ENCODE assay signal across 18 mouse cellular contexts in the genomic region with DNA sequence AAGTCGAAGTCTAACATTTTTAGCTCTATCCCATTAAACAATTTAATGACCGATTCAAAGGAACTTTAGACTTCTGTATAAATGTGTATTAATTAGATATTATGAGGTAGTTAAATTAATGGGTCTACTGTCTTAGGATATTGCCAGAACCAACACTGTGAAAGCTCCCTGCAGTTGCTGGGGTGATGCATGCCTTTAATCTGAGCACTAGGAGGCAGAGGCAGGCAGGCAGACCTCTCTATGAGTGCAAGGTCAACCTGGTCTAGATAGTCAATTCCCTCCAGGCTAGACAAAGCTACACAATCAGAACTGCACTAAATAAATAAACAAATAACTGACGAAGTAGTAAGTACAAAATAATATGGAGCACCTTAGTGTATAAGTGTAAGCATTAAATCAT. TPM values are rescaled to one million over a fixed set of nuclear protein-coding genes. Genes with fewer than 3 reads are reported as not detected.
DNase-seq lines count a peak whose midpoint lies in the region; TF ChIP-seq lines count a peak whose summit lies in the region.
"Had no signal": no experiment of that assay in that cellular context is flagged by ENCODE, and none has a peak within 500 bp of the region (broad histone marks: within the 10 kb centered on the region; RNA-seq: fewer than 3 reads in every experiment).

No protein-coding gene starts in this region.

- no peaks in the 10 kb centered on the region for H3K9me3 ChIP-seq in MEL (replicated peaks; ENCODE audit: insufficient read depth, low read length)
- H3K9me3 ChIP-seq: heart, embryonic 13.5 days; hindbrain, embryonic 10.5 days; intestine, embryonic 15.5 days; midbrain, embryonic 15.5 days; neural tube, embryonic 13.5 days had no signal

- no peak overlapping the region for H3K27ac ChIP-seq in heart, adult 2 months
- no peak overlapping the region for H3K27ac ChIP-seq in MEL (ENCODE audit: control insufficient read depth, low read depth, low read length)
- no peak overlapping the region for H3K27ac ChIP-seq in thymus, adult 2 months (ENCODE audit: control insufficient read depth, insufficient read depth, low read length)
- H3K27ac ChIP-seq: heart, embryonic 13.5 days; hindbrain, embryonic 10.5 days; intestine, embryonic 15.5 days; macrophage; midbrain, embryonic 15.5 days; neural tube, embryonic 13.5 days had no signal

- WGBS in heart, adult 2 months = 75% methylated on average over 3 of the region's 3 CpGs
- 73% methylated on average over 3 of the region's 3 CpGs for WGBS in lung, adult 2 months
- 87% methylated on average over 3 of the region's 3 CpGs for WGBS in thymus, adult 2 months

- H3K9ac ChIP-seq in heart, adult 2 months (ENCODE audit: low read depth, low read length) = no peak overlapping the region
- no peak overlapping the region for H3K9ac ChIP-seq in MEL (ENCODE audit: control insufficient read depth, low read depth, low read length, poor library complexity, severe bottlenecking)
- H3K9ac ChIP-seq: forebrain, postnatal 0 days; heart, embryonic 13.5 days; intestine, embryonic 15.5 days; midbrain, embryonic 15.5 days; neural tube, embryonic 13.5 days had no signal

- TF ChIP-seq EP300 in heart, adult 2 months (IDR thresholded peaks at IDR 0.05; ENCODE audit: insufficient read depth, low read depth, low read length) = no peak
- TF ChIP-seq EP300 in MEL (IDR thresholded peaks at IDR 0.05; ENCODE audit: low read depth in 1 of 2, low read length in 2 of 2) = no peak

- no peaks in the 10 kb centered on the region for H3K79me2 ChIP-seq in heart, adult 2 months (replicated peaks; ENCODE audit: control insufficient read depth, insufficient read depth, low read length)
- H3K79me2 ChIP-seq in MEL (ENCODE audit: control insufficient read depth, insufficient read depth, low read length, poor library complexity) = peaks cover 26% of the 10 kb centered on the region

- H3K27me3 ChIP-seq in heart, adult 2 months (ENCODE audit: control insufficient read depth, insufficient read depth, low read length) = no peaks in the 10 kb centered on the region
- H3K27me3 ChIP-seq in MEL (ENCODE audit: control insufficient read depth in 1 of 2, insufficient read depth in 2 of 2, low read length in 2 of 2) = no peaks in the 10 kb centered on the region
- peaks cover 7% of the 10 kb centered on the region; the same call in 1 of the 2 replicates for H3K27me3 ChIP-seq in thymus, adult 2 months (ENCODE audit: control insufficient read depth, insufficient read depth, low read length)
- H3K27me3 ChIP-seq: heart, embryonic 13.5 days; intestine, embryonic 15.5 days; midbrain, embryonic 15.5 days; neural tube, embryonic 13.5 days had no signal

- no peak overlapping the region for H3K4me3 ChIP-seq in heart, adult 2 months
- no peak overlapping the region for H3K4me3 ChIP-seq in lung, adult 2 months (replicated peaks; ENCODE audit: extremely low read depth, low read depth, low read length)
- H3K4me3 ChIP-seq in MEL (ENCODE audit: control insufficient read depth in 1 of 2, insufficient read depth in 1 of 2, low read depth in 2 of 2, low read length in 2 of 2) = peak overlapping the region in 1 of 2 experiments; percentile 28; a peak in 1 of 4 replicates
- no peak overlapping the region for H3K4me3 ChIP-seq in thymus, adult 2 months (ENCODE audit: control insufficient read depth, insufficient read depth, low read length)
- H3K4me3 ChIP-seq: heart, embryonic 13.5 days; hindbrain, embryonic 10.5 days; intestine, embryonic 15.5 days; midbrain, embryonic 15.5 days; neural tube, embryonic 13.5 days had no signal

- TF ChIP-seq POLR2A in heart, adult 2 months (IDR thresholded peaks at IDR 0.05; ENCODE audit: insufficient read depth, low read depth, low read length) = no peak
- no peak for TF ChIP-seq POLR2A in lung, adult 2 months (IDR thresholded peaks at IDR 0.05; ENCODE audit: borderline replicate concordance, extremely low read depth, low read depth, low read length)
- TF ChIP-seq POLR2A in MEL (IDR thresholded peaks at IDR 0.05; ENCODE audit: control insufficient read depth in 1 of 2, insufficient read depth in 1 of 2, low read depth in 1 of 2, low read length in 2 of 2, poor library complexity in 1 of 2) = no peak
- TF ChIP-seq POLR2A in thymus, adult 2 months (IDR thresholded peaks at IDR 0.05; ENCODE audit: control insufficient read depth, extremely low read depth, insufficient read depth, low read length, poor library complexity) = no peak

- H3K4me1 ChIP-seq in heart, adult 2 months (ENCODE audit: control insufficient read depth, insufficient read depth, low read length) = no peaks in the 10 kb centered on the region
- H3K4me1 ChIP-seq in lung, adult 2 months (ENCODE audit: control insufficient read depth, insufficient read depth, low read length) = peaks cover 4% of the 10 kb centered on the region
- H3K4me1 ChIP-seq in MEL (ENCODE audit: control insufficient read depth in 1 of 2, insufficient read depth in 2 of 2, low read length in 2 of 2) = peaks cover 8 to 11% of the 10 kb centered on the region in 2 experiments
- 0 out of 2 replicates have a peak, but pooled peaks cover 5% of the 10 kb centered on the region for H3K4me1 ChIP-seq in thymus, adult 2 months (replicated peaks; ENCODE audit: control insufficient read depth, insufficient read depth, low read length)
- H3K4me1 ChIP-seq: intestine, embryonic 15.5 days had no signal

- H3K36me3 ChIP-seq in heart, adult 2 months (ENCODE audit: control insufficient read depth, insufficient read depth, low read length) = no peaks in the 10 kb centered on the region
- peaks cover 2 to 19% of the 10 kb centered on the region in 2 experiments; a peak in 3 of 4 replicates for H3K36me3 ChIP-seq in MEL (ENCODE audit: control insufficient read depth in 1 of 2, insufficient read depth in 2 of 2, low read length in 2 of 2)
- H3K36me3 ChIP-seq in thymus, adult 2 months (ENCODE audit: control insufficient read depth, insufficient read depth, low read length) = no peaks in the 10 kb centered on the region
- H3K36me3 ChIP-seq: heart, embryonic 13.5 days; hindbrain, embryonic 10.5 days; intestine, embryonic 15.5 days; midbrain, embryonic 15.5 days; neural tube, embryonic 13.5 days had no signal

- intact Hi-C loops in heart, adult 2 months (cut with DNase I) = loop anchor here (10.0 kb wide), 1 partner anchor 98 kb away; no protein-coding TSS in a partner anchor

- TF ChIP-seq RAD21 in MEL (IDR thresholded peaks at IDR 0.05; ENCODE audit: low read depth, low read length) = peak; percentile 18

- TF ChIP-seq CTCF in heart, adult 2 months (IDR thresholded peaks at IDR 0.05) = peak; percentile 23
- TF ChIP-seq CTCF in lung, adult 2 months (IDR thresholded peaks at IDR 0.05; ENCODE audit: insufficient read depth, low read length) = peak; percentile 23; the same call in 1 of the 2 replicates
- TF ChIP-seq CTCF in MEL (IDR thresholded peaks at IDR 0.05 in 2 of 3, conservative IDR thresholded peaks at IDR 0.05 in 1 of 3; ENCODE audit: control insufficient read depth in 1 of 3, insufficient read depth in 1 of 3, low read depth in 2 of 3, low read length in 3 of 3, poor library complexity in 1 of 3, severe bottlenecking in 1 of 3) = peak in 2 of 3 experiments; percentile 9 to 35; a peak in 2 of 6 replicates
- no peak for TF ChIP-seq CTCF in thymus, adult 2 months (IDR thresholded peaks at IDR 0.05; ENCODE audit: borderline replicate concordance, control insufficient read depth, extremely low read depth, insufficient read depth, low read length, poor library complexity)

- no peak for DNase-seq in heart, adult 2 months
- DNase-seq in heart, adult 9 months (ENCODE audit: low spot score in 2 of 2) = no peak
- no peak for DNase-seq in lung, adult 2 months
- DNase-seq in lung, adult 18-20 months = no peak
- peak; percentile 50 for DNase-seq in MEL (ENCODE audit: low read depth, low spot score)
- DNase-seq in adrenal gland, postnatal 36 days = peak; percentile 49 to 58
- no peak for DNase-seq in thymus, adult 2 months
- DNase-seq: cerebellum, adult 9-10 months; forebrain, postnatal 0 days; gastrocnemius, postnatal 25 days; retina, postnatal 1 day had no signal

TF ChIP-seq in MEL, 35 proteins besides CTCF, POLR2A, EP300 and RAD21:
- no peak for TF ChIP-seq ZNF384 (IDR thresholded peaks at IDR 0.05; ENCODE audit: low read depth, low read length)
- peak; percentile 28 for TF ChIP-seq SMC3 (IDR thresholded peaks at IDR 0.05; ENCODE audit: low read depth, low read length)

RNA-seq across cellular contexts. Expression of a gene that starts 3.1 kb away (rescaled TPM):
- 100 to 1,000 TPM in 1 of 2 experiments, 10 to 100 TPM in 1; 100.0 to 110 TPM for total RNA-seq in heart, adult 2 months (2021)
- polyA plus RNA-seq in heart, adult 2 months (2012; rRNA removed) = 67.1 and 101 TPM in 2 replicates
- 33.8 and 62.8 TPM in 2 replicates for polyA plus RNA-seq in lung, adult 2 months (2012; rRNA removed)
- total RNA-seq in MEL (2012; rRNA removed) = 7.1 and 12.1 TPM in 2 replicates
- 100 to 1,000 TPM in 1 of 2 experiments, 10 to 100 TPM in 1; 23.4 to 123 TPM for polyA plus RNA-seq in MEL (2012; ENCODE audit: insufficient read depth in 1 of 2, insufficient read length in 2 of 2, low read depth in 1 of 2, low replicate concordance in 2 of 2, missing spikeins in 1 of 2)
- total RNA-seq in adrenal gland, postnatal 36 days (2021) = 1,000 to 10,000 TPM; 1,431 to 2,044 TPM
- 24.6 and 30.4 TPM in 2 replicates for polyA plus RNA-seq in thymus, adult 2 months (2012; rRNA removed)
- polyA plus RNA-seq: CD4-positive, CD25-positive, alpha-beta regulatory T cell, adult 4 months had no signal

RNA-seq across cellular contexts. Expression of a gene that starts 50.8 kb away (rescaled TPM):
- total RNA-seq in heart, adult 2 months (2021) = under 1 TPM; 0.30 to 0.37 TPM
- 0.16 and 0.56 TPM in 2 replicates for polyA plus RNA-seq in heart, adult 2 months (2012; rRNA removed)
- polyA plus RNA-seq in lung, adult 2 months (2012; rRNA removed) = 0.44 and 1.0 TPM in 2 replicates
- not detected in 2 replicates for total RNA-seq in MEL (2012; rRNA removed)
- polyA plus RNA-seq in MEL (2012; ENCODE audit: insufficient read depth in 1 of 2, insufficient read length in 2 of 2, low read depth in 1 of 2, low replicate concordance in 2 of 2, missing spikeins in 1 of 2) = not detected
- total RNA-seq in adrenal gland, postnatal 36 days (2021) = 100 to 1,000 TPM; 153 to 823 TPM
- polyA plus RNA-seq in thymus, adult 2 months (2012; rRNA removed) = 0.08 and 0.16 TPM in 2 replicates
- polyA plus RNA-seq: CD4-positive, CD25-positive, alpha-beta regulatory T cell, adult 4 months; macrophage had no signal

Comparison
In these comparisons a context has a peak if more than half of its experiments do, and no peak if none do; other contexts are left out.
1. DNase-seq: peak in MEL (single experiment) and adrenal gland, postnatal 36 days (2 of 2); none in heart, adult 2 months (0 of 2), heart, adult 9 months (0 of 2), lung, adult 2 months (single experiment), lung, adult 18-20 months (0 of 2) and thymus, adult 2 months (single experiment).